Mouse (Mus musculus) layer of hippocampus, postnatal 25 days (tissue): ENCODE data around the gene Cst9. TPM values are rescaled to one million over a fixed set of nuclear protein-coding genes. Genes with fewer than 3 reads are reported as not detected.

Experiments used
- DNase-seq, 2 experiments: peaks; one replicate each; pipeline ENCODE4 v3.0.0; 2022; ENCODE audit warnings: mixed read lengths in 2 of 2, low spot score in 1 of 2; ENCODE audit errors: extremely low spot score in 1 of 2
- total RNA-seq, 2 experiments: library from RNA; stranded (reverse); gene quantifications; 2 replicates each; pipeline ENCODE4 v1.2.3; 2021

Cst9 gene
- not detected for total RNA-seq

DNA sequence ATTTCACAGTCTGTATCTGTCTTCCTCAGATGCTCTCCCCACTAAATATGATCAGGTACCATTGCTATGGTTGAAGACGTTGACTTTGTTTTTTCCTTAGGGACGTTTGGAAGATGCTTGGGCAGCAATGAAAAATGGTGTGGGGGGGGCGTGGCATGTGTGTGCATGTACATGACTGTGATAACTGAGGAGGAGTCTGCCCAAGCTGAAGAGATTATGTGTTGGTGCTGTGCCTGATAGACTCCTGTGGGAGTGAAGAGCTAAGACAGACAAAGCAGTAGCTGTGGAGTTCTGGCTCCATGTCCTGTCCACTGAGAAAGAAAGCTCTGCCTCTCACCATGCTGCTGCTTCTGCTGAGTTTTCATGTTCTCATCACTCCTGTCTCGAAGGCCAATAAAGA is at the start of gene Cst9:
Gene Cst9, plus strand, starts transcription at position 236 of the 400 bp plus-strand sequence.
- no peak for DNase-seq

DNA sequence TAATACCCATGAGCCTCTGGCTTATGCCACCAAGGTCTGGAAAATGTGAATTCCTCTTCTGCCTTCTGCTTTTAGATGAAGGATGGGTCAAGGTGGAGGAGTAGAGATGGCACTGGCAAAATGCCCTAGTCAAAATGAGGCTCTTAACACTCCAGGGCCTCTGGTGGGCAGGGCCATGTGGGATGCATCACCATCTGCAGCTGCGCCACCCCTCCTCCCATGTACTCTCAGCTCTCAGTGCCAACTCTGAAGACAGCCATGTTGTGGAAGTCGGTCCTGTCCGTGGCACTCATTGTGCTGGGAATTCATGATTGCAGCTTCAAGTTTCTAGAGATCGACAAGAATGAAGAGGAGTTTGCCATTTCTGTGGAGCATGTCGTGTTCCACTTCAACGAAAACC is 45.8 kb upstream of the Cst9 start, which contains the start of gene Cst12:
Gene Cst12, plus strand, starts transcription at position 220 of the 400 bp plus-strand sequence.
- no peak for DNase-seq

DNA sequence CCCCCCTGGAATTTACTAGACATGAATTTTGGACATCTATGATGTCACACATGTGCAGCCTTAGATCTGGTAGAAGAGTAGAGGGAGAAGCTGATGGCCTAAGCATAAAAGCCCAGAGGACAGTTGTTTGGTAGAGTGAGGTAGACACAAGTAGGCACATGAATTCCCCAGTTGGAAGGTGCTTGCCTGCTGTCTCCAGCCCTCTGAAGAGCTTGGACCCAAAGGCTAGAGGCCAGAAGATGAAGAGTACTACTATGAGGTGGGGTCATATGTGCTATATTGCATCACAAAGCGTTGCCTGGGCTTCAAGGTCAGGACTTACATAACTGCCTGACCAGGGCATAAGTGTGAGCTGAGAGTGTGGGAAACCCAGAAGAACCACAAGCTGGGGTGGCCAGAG is 36.5 kb upstream of the Cst9 start, which contains the start of gene Cst8:
Gene Cst8, plus strand, starts transcription at position 301 of the 400 bp plus-strand sequence.
- DNase-seq, result no peak

DNA sequence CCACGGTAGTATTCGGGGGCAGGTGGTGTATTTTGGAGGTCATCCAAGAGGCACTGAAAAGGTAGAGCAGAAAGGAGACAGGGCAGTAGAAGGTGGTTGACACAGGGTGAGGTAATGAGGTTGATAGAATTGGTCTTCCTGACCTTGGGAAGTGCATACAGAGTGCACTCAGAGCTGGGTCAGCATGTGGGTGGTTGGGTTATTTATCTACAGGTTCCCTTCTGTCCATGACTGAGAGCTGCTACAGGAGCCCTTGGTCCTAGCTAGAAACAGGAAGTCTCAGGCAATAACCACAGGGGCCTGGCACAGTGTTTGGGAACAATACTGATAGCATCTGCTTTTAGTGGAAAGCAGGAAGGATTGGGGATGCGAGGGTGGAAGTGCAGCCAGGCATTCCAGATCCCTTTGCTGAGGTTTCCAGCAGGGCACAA is 33.4 kb upstream of the Cst9 start:
- peak in 1 of 2 experiments; percentile 10 for DNase-seq

DNA sequence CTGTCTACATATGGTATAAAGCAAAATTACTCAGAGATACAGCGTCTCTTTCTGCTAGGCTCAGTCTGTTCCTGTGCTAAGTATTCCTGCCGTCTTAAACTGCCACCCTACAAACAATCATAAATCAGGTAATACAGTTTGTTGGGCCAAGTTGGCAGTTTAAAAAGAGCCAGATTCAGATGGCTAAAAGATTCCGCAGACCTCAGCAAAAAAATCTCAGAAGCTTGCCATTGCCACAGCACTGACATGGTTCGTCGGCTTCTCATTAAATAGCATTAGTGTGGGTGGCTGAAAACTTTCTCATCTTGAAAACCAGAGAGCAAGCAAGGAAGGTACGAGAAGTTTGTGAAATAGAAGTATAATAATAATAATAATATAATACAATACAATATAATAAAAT is 28.3 kb upstream of the Cst9 start:
- no peak for DNase-seq

DNA sequence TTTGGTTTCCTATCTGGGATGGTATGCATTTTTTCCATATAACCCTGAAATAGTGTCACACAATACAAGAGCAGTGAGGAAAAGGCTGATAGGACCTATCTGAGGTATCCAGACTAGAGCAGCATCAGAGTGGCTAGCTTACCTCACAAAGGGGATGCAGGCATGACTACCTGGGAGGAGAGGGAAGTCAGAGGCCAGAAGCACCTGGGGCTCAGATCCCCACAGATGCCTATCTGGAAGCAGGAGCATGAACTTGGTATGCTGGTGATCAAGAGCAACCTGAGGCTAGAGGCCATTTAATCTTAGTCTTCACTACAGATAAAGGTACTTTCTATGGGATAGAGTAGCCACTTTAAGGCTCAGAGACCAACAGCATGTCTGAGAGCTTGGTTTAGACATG is 15.0 kb upstream of the Cst9 start, which contains the start of gene Cst13:
Gene Cst13, plus strand, starts transcription at position 173 of the 400 bp plus-strand sequence.
- no peak for DNase-seq

DNA sequence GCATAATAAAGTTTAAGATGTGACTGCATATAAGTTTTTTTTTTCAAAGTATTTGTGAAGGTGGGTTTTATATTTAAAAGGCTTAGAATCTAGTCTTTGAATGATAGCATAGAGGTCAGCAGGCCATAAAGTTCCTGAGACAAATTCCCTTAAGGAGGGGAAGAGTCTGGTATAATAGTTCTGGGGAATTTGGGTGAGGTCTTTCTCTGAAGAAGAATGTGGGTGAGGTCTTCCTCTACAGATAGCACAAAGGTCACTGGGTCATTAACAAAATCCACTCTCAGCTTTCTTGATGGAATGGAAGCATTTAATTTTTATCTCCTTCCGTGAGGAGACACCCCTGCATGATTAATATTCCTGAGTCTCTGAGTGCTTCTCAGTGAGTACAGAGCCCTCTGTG is 9.0 kb upstream of the Cst9 start:
- DNase-seq, result no peak

DNA sequence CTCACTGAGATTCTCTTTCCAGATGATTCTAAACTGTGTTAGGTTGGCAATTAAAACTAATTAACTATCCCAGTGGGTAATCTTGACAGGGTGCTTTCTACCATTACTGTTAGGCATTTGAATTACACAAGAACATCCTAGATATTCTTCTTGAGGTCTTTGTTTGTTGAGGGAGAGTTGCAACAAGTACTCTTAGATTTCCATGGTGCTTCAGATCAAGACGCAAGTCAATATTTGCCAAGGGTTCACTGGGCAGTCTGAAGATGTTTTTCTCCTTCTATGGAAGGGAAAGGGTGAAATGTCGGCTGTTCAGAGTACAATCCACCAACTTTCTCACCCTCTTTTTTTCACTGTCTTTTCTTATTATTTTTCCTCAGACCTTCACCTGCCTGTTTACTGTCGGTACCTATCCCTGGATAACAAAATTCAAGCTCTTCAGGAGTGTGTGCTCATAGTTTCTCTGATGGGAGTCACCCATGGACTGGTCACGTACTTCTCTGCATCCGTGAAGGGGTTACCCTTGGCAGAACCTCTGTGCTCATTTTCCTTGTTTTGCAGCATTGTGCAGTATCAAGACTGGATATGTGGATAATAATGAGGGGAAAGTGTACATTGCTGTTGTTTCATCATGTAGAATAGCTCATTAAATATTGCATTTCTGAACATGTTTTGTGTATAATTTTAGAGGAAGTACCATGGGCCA is 3.3 kb downstream of the Cst9 start:
- no peak for DNase-seq

DNA sequence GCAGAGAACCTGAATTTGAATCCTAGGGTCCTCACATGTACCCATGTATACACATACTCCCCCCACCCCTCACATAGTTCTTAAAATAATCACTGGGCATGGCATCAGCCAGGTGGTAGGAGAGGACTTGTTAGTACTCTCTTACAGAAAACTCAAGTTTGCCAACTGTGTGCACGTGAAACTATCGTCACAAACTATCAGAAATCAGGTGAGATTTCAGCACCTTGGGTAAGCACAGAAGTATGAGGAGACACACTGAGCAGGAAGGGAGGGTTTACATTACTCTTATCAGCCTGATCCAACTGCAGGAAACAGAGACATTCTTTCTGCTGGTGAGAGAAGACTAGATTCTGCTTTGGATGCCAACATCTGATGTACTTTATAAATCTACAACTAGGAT is 4.3 kb downstream of the Cst9 start:
- no peak for DNase-seq

DNA sequence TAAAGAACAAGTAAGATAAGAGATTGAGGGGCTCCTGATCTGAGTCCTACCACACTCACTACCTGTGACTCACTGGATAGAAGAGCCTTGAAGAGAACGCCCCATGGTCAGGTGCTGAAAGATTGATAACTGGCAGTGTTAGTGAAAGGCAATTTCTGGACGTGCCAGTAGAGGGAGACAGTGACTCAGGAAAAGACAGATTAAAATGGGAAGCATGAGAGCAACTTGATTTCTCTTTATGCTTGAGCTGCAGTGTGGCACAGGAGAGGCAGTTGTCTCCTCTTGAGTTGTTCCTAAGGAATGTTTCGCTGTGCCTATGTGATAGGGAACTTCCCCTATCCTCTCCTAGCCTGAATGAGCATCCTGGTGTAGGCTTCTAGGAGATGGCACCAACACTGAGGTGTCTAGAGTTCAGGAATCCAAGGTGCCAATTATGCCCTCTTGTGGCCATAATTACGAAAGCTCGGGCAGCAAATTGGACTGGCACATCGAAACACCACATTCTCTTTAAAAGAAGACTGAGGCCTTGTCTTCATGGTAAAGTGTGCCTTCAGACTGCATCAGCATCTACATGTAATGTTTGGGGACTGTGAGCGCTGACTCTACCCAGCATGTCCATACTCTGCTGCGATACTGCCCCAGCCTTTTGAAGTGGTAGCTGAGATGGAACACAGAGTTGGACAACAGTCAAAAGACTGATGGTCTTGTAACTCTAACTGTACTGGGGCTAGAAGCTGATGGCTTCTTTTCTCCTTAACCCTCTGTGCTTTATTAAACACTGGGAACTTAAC is 16.4 kb downstream of the Cst9 start:
- DNase-seq, result peak; percentile 68 to 87

DNA sequence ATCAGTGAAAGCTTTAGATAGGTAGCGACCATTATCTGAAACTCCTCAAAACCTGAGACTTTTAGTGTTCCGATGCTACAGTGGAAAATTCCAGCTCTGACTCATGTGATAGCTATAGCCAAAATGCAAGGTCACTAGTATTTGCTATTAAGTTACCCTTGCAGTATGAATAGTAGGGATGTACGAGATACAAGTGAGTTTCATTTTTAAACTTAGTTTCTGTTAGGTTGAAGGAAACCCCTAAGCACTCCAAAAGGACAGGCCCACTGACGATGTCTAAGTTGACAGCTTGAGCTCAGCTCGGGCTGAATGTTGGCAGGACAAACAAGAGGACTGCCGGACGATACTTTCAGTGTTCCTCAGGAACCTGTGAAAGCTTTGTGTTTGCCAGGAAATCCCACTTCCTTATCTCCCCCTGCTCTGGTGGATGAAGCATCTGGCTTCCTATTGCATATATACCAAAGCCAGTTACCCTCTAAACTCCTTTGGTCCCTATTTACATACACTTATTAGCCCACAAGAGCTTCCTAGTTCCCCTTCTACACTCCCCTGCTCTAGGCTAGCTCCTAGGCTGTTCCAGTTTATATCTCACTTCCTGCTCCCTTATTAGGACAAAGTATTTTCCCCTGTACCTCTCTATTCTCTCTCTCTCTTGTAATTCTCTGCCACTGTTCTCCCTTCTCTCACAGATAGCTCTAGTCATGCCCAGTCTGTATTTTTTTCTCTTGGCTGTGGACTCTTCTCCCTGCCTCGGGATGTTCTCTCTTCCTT is 21.9 kb downstream of the Cst9 start:
- no peak for DNase-seq

DNA sequence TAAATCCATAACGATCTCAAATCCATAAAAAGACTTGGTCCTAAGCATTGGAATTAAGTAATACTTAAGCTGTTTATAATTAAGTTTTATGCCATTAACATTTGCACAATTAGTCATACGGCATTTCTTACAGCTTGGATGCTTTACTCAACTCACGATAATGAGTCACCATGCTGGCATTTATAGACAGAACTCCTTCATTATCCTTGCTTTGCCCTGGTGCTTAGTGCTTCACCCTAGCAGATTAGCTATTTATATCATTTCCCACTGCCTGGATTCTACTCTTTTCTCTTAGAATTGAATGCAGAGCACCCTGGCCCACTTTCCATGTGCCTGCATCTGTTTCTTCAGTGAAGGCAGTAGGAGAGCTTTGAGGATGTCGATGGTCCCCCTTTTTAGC is 22.6 kb downstream of the Cst9 start:
- DNase-seq, result no peak

DNA sequence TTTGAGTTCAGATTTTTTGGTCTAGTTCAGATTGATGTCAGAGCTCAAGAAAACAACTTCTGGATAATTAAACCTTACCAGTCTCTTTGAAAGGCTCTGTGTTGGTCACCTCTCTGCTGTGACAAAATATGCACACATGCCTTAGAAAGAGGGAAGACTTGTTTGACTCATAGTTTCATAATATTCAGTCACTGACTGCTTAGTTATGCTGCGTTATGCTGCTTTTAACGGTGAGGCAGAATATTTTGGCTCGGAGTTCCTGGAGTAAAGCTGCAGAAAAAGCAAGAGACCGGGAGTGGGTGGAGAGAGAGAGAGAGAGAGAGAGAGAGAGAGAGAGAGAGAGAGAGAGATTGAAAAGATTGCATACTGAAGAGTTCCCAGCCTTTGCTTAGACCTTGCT is 26.0 kb downstream of the Cst9 start:
- no peak for DNase-seq

DNA sequence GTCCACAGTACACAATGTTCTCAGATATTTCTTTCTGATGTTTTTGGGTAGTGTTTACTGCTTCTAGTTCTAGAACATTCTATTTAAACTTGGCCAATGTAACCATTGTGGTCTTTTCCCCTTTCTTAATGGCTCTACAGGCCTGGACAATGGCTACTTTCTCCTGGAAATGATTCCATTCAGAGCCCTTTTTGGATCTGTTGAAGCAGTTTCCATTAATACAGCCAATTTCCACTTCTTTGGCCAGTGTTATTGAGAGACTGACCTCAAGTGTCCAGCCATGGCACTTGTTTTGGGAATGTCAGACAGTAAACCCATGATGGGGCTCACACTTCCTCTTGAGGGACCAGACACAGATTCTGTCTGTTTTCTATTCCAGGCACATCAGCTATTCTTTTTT is 26.7 kb downstream of the Cst9 start:
- DNase-seq, result no peak

DNA sequence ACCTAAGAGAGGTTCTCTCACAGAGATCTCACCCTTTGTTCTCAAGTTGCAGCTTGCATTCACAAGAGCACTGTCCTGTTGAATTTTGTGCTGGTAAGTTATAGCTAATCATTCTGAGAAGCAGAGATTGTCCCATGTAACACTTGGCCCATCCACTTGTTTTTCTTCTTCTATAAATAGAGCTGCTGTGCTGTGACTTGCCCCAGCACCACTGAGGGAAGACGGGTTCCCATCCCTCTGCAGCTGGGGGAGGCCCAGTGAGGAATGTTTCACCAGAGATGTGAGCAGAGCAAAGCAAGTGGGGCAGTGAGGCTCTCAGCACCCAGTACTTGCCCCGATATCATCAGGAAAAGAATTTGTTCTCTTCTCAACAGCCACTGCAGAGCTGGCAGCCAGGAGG is 30.0 kb downstream of the Cst9 start, which contains the start of gene 9230104L09Rik:
Gene 9230104L09Rik, minus strand, starts transcription at position 73 of the 400 bp plus-strand sequence.
- DNase-seq, result no peak

DNA sequence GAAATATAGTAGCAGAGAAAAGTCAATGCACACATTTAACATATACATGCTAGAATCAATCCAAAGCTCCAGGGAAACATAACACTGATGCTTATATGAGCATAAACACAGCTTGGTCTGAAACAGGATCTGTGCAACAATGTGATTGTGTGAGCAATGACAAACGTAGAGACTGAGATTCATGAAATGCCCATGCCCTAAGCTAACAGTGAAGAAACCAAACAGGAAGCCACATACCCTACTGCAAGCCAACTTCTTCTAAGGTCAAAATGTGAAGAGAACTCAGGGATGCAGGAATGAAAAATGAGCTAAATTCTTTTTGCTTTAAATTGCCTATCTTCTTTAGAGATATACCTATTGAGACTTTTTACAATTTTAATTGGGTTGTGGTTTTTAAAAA is 34.0 kb downstream of the Cst9 start:
- DNase-seq, result no peak

DNA sequence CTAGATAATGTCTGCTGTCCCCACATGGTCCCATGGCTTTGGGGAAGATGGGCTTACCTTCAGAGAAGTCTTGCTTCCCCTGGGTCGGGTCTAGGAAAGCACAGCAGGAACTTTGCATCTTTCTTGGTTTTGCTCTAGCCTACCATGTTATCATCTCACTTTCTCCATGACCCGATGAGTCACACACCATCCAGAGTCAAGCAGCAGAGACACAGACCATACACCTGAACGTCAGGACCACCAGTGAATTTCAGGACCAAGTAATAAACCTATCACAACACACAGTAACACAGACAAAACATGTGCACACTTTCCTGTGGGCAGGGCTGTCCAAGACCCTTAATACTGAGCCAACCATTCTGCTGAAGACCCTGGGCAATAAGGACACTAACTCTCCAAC is 35.6 kb downstream of the Cst9 start:
- no peak for DNase-seq

DNA sequence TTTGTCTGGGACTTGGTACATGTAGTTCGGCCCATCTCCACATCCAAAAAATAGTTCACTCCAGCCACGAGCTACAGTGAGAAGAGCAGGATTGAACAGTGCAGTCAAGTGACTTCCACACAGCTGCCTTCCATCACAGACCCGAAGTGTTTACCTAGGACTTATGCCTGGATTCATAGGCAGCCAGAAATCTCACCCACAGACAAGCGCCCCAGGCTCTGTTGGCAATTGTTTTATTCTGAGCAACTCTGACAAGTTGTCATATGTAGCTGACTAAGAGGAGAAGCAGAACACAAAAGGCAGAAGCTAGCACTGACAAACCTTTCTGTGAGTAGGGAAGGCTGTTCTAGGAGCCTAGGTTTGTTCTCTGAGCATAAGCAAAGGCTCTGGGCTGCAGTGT is 37.9 kb downstream of the Cst9 start:
- no peak for DNase-seq

DNA sequence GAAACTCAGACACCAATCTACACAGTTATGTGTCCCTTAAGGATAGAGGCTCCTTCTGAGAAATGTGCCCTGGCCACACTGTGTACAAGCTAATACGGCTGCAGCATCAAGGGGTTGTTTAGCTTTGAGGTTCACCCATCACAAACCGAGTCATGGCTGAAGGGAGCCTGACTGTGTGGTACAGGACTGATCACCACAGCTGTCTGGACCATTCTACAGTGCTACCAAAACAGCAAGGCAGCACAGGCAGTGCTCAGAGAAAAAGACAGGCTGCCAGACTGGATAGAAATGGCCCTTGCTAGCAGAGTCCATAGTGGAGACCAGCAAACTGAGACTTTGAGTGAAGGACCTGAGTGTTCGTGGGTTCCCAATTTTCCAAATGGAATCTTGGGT is 39.3 kb downstream of the Cst9 start:
- DNase-seq, result no peak

DNA sequence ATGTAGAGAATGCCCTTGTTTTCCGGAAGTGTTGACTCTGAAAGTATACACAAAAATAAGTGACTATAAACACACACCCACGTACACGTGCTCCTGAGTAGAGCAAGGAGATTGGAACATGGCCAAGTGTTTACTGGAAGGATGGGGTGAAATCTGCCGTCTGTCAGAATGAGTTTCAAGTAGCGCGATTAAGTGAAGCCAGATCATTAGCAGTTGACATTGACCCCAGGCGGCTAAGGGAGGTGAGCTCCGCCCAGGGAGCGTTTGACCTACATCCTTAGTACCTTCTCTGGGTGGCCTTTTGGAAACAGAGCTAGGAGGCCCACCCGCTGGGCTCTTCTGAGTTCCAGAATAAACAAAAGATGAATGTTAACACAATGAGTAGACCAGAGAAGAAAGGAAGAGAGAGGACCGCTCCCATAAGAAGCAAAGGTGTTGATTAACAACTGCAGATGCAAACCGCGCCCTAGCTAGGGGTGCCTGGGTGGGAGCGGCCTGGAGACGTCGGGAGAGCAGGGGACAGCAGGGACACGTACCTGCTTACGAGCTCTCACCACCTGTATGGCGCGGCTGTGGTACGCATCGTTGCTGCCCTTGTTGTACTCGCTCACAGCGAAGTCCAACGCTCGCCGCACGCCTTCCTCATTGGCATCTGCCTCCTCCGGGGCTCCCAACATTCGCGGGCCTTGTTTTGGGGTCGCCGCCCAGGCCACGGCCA is 39.8 kb downstream of the Cst9 start:
- no peak for DNase-seq
